Comparison of ENCODE assay signal across 25 mouse cellular contexts in the genomic region with DNA sequence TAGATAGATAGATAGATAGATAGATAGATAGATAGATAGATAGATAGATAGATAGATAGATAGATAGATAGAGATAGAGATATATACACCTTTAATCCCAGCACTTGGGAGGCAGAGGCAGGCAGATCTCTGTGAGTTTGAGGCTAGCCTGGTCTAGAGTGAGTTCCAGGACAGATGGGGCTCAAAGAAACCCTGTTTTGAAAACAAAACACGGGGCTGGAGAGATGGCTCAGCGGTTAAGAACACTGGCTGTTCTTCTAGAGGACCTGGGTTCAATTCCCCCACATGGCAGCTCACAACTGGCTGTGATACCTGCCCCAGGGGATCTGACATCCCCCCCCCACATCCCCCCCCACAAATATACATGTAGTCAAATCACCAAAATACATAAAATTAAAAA. TPM values are rescaled to one million over a fixed set of nuclear protein-coding genes. Genes with fewer than 3 reads are reported as not detected.
"Had no signal": no experiment of that assay in that cellular context is flagged by ENCODE, and none has a peak within 500 bp of the region (broad histone marks: within the 10 kb centered on the region; RNA-seq: fewer than 3 reads in every experiment).

No protein-coding gene starts in this region.

RNA-seq across cellular contexts. Expression of a gene that starts 7.6 kb away (rescaled TPM):
- total RNA-seq: left cerebral cortex, postnatal 10 days; left cerebral cortex, postnatal 14 days; left cerebral cortex, postnatal 25 days; left cerebral cortex, postnatal 36 days; left cerebral cortex, postnatal 4 days; megakaryocyte progenitor cell, adult 5-6 weeks; megakaryocyte, adult 5-6 weeks; megakaryocyte-erythroid progenitor cell, adult 5-6 weeks; midbrain, postnatal 0 days; monocyte, adult 5-6 weeks had no signal
- polyA plus RNA-seq: limb, embryonic 10.5 days; limb, embryonic 11.5 days; limb, embryonic 12.5 days; limb, embryonic 14.5 days; liver, embryonic 11.5 days; liver, embryonic 12.5 days; macrophage; midbrain, embryonic 10.5 days; midbrain, embryonic 11.5 days; midbrain, embryonic 12.5 days; midbrain, embryonic 14.5 days; midbrain, embryonic 16.5 days; midbrain, postnatal 0 days; myocyte; neural tube, embryonic 11.5 days; neural tube, embryonic 12.5 days had no signal
